Mouse (Mus musculus): ENCODE measurements around the gene Stra6l. TPM values are rescaled to one million over a fixed set of nuclear protein-coding genes. Genes with fewer than 3 reads are reported as not detected.

The Stra6l gene
- polyA plus RNA-seq, 1 experiment from 2014 or later = 5.9 TPM

- Histone ChIP-seq H3K27me3 (no peaks in the 10 kb centered on the region), H3K27ac (replicated peaks) (no peak overlapping the region), H3K36me3 (replicated peaks) (no peaks in the 10 kb centered on the region), H3K4me2 (no peak overlapping the region), H3K4me3 (replicated peaks) (no peak overlapping the region), H3K9me3 (replicated peaks) (no peaks in the 10 kb centered on the region), H3K9ac (no peak overlapping the region), H3K4me1 (replicated peaks) (no peaks in the 10 kb centered on the region)
- WGBS (ENCODE audit: insufficient replicate concordance) = 67% methylated on average over 16 of the region's 16 CpGs
- ATAC-seq (ENCODE audit: insufficient read depth) = no peak
Observed at GRCm38 (mm10) chr4:45883250-45883649, 34.8 kb downstream of the Stra6l start.

GRCm38 (mm10) chr4:45889487-45889886 is 41.0 kb downstream of the Stra6l start:
- H3K9me3 ChIP-seq (replicated peaks) = no peaks in the 10 kb centered on the region
- H3K36me3 ChIP-seq (replicated peaks) = no peaks in the 10 kb centered on the region
- H3K4me3 ChIP-seq (replicated peaks) = no peak overlapping the region
- H3K4me1 ChIP-seq (replicated peaks) = peaks cover 3% of the 10 kb centered on the region; the same call in 1 of the 2 replicates
- ATAC-seq (ENCODE audit: insufficient read depth) = no peak
- H3K27me3 ChIP-seq = no peaks in the 10 kb centered on the region; the same call in 1 of the 2 replicates
- no peak overlapping the region for H3K27ac ChIP-seq (replicated peaks)
- 60% methylated on average over 6 of the region's 6 CpGs for WGBS (ENCODE audit: insufficient replicate concordance)
- no peak overlapping the region for H3K4me2 ChIP-seq
- H3K9ac ChIP-seq = no peak overlapping the region

DNA sequence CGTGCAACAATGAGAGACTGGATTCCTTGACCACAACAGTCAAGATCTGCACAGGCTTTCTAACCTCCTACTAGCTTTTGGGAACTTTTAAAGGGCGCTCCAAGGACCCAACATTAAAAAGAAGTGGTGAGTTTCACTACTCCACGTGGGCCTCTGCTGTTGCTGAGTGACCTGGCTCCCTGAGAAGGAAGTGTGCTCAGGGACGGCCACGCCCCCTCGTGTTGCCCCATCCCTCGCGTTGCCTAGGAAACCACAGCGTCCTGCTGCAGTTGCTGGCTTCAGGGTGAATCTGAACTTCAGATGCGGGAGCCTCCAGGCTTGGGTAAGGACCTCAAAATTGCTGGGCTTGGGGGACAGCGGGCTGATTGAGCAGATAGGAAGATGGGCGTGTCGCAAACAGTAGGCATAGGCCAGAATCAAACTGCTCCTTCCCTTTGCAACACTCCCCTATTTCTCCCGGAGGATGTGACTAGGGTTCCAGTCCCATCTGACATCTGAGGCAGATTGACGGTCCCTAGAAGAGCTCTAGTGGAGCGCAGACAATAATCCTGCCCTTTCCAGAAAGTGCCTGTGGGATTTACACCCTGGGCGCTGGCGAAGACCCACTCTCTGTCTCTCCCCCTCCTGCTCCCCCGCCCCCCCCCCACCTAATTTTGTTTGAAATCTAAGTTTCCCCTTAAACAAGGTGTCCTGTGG is 41.8 kb downstream of the Stra6l start, which contains the start of gene Ccdc180:
Ccdc180 (plus strand) TSS at position 238 of the 696 bp plus-strand sequence.
- no peaks in the 10 kb centered on the region for H3K9me3 ChIP-seq (replicated peaks)
- H3K27ac ChIP-seq (replicated peaks) = no peak within 1 kb of the TSS
- peaks cover 3% of the 10 kb centered on the region; the same call in 1 of the 2 replicates for H3K4me1 ChIP-seq (replicated peaks)
- no peak within 1 kb of the TSS for H3K4me2 ChIP-seq
- H3K27me3 ChIP-seq = no peaks in the 10 kb centered on the region; the same call in 1 of the 2 replicates
- 16% methylated on average over 19 of the region's 19 CpGs for WGBS (ENCODE audit: insufficient replicate concordance)
- H3K4me3 ChIP-seq (replicated peaks) = no peak within 1 kb of the TSS
- no peaks in the 10 kb centered on the region for H3K36me3 ChIP-seq (replicated peaks)
- no peak within 1 kb of the TSS for H3K9ac ChIP-seq
- peak; percentile 28 for ATAC-seq (ENCODE audit: insufficient read depth)

GRCm38 (mm10) chr4:45896425-45897081 is 48.1 kb downstream of the Stra6l start:
- Histone ChIP-seq H3K9ac (no peak overlapping the region), H3K36me3 (replicated peaks) (no peaks in the 10 kb centered on the region), H3K4me3 (replicated peaks) (no peak overlapping the region), H3K27me3 (peaks cover 4% of the 10 kb centered on the region), H3K27ac (replicated peaks) (no peak overlapping the region), H3K9me3 (replicated peaks) (no peaks in the 10 kb centered on the region), H3K4me1 (replicated peaks) (no peaks in the 10 kb centered on the region), H3K4me2 (no peak overlapping the region)
- WGBS (ENCODE audit: insufficient replicate concordance) = 20% methylated on average over 16 of the region's 16 CpGs
- no peak for ATAC-seq (ENCODE audit: insufficient read depth)

- no peak overlapping the region for H3K9ac ChIP-seq
- WGBS (ENCODE audit: insufficient replicate concordance) = 28% methylated on average over 5 of the region's 5 CpGs
- H3K27me3 ChIP-seq = peaks cover 4% of the 10 kb centered on the region
- H3K4me1 ChIP-seq (replicated peaks) = no peaks in the 10 kb centered on the region
- H3K4me3 ChIP-seq (replicated peaks) = no peak overlapping the region
- no peak overlapping the region for H3K4me2 ChIP-seq
- no peak for ATAC-seq (ENCODE audit: insufficient read depth)
- H3K36me3 ChIP-seq (replicated peaks) = no peaks in the 10 kb centered on the region
- no peaks in the 10 kb centered on the region for H3K9me3 ChIP-seq (replicated peaks)
- no peak overlapping the region for H3K27ac ChIP-seq (replicated peaks)
Observed at GRCm38 (mm10) chr4:45898413-45898812, 49.9 kb downstream of the Stra6l start.

- no peak for ATAC-seq (ENCODE audit: insufficient read depth)
- Histone ChIP-seq H3K4me1 (replicated peaks) (no peaks in the 10 kb centered on the region), H3K4me2 (no peak overlapping the region), H3K27me3 (no peaks in the 10 kb centered on the region), H3K27ac (replicated peaks) (no peak overlapping the region), H3K9ac (no peak overlapping the region), H3K4me3 (replicated peaks) (no peak overlapping the region), H3K36me3 (replicated peaks) (no peaks in the 10 kb centered on the region), H3K9me3 (replicated peaks) (no peaks in the 10 kb centered on the region)
- WGBS (ENCODE audit: insufficient replicate concordance) = 71% methylated on average over 13 of the region's 13 CpGs
Observed at GRCm38 (mm10) chr4:45909256-45909655, 60.8 kb downstream of the Stra6l start.

- WGBS (ENCODE audit: insufficient replicate concordance) = 49% methylated on average over 4 of the region's 4 CpGs
- Histone ChIP-seq H3K27me3 (no peaks in the 10 kb centered on the region), H3K27ac (replicated peaks) (no peak overlapping the region)
Observed at GRCm38 (mm10) chr4:45909924-45910323, 61.5 kb downstream of the Stra6l start.

DNA sequence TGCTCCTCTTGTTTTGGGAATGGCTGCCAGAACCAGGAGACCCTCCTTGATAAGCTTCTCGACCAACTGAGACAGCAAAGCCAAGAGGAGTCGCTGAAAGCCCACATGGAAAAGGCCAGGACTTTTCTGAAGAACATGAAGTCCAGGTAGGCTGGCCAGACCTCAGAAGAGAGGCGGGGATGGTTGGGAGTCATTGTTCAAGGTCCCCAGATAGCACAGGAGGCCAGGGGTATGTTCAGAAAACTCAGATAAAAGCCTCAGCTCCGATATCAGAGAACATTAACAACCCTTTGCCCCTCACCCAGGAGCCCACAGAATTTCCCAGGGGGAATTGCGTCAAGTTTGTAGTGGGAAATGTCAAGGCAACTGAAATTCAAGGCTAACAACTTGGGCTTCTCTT is 62.8 kb downstream of the Stra6l start:
- no peak overlapping the region for H3K4me3 ChIP-seq (replicated peaks)
- no peak overlapping the region for H3K4me2 ChIP-seq
- H3K4me1 ChIP-seq (replicated peaks) = no peaks in the 10 kb centered on the region
- H3K27ac ChIP-seq (replicated peaks) = no peak overlapping the region
- no peak overlapping the region for H3K9ac ChIP-seq
- H3K36me3 ChIP-seq (replicated peaks) = no peaks in the 10 kb centered on the region
- H3K27me3 ChIP-seq = no peaks in the 10 kb centered on the region
- 47% methylated on average over 5 of the region's 5 CpGs for WGBS (ENCODE audit: insufficient replicate concordance)
- H3K9me3 ChIP-seq (replicated peaks) = no peaks in the 10 kb centered on the region
- no peak for ATAC-seq (ENCODE audit: insufficient read depth)

More at GRCm38 (mm10) chr4:45909924-45910323, 61.5 kb downstream of the Stra6l start:
- Histone ChIP-seq H3K4me1 (replicated peaks) (no peaks in the 10 kb centered on the region), H3K9me3 (replicated peaks) (no peaks in the 10 kb centered on the region), H3K4me2 (no peak overlapping the region), H3K36me3 (replicated peaks) (no peaks in the 10 kb centered on the region), H3K9ac (no peak overlapping the region), H3K4me3 (replicated peaks) (no peak overlapping the region)
- ATAC-seq (ENCODE audit: insufficient read depth) = no peak

GRCm38 (mm10) chr4:45911876-45912275 is 63.4 kb downstream of the Stra6l start:
- 67% methylated on average over 4 of the region's 4 CpGs for WGBS (ENCODE audit: insufficient replicate concordance)
- no peaks in the 10 kb centered on the region for H3K27me3 ChIP-seq
- H3K27ac ChIP-seq (replicated peaks) = no peak overlapping the region
- ATAC-seq (ENCODE audit: insufficient read depth) = no peak
- H3K36me3 ChIP-seq (replicated peaks) = no peaks in the 10 kb centered on the region
- no peaks in the 10 kb centered on the region for H3K9me3 ChIP-seq (replicated peaks)
- no peak overlapping the region for H3K4me3 ChIP-seq (replicated peaks)
- H3K9ac ChIP-seq = no peak overlapping the region
- H3K4me1 ChIP-seq (replicated peaks) = no peaks in the 10 kb centered on the region
- no peak overlapping the region for H3K4me2 ChIP-seq

GRCm38 (mm10) chr4:45917091-45917490 is 68.6 kb downstream of the Stra6l start:
- no peaks in the 10 kb centered on the region for H3K27me3 ChIP-seq
- ATAC-seq (ENCODE audit: insufficient read depth) = no peak
- H3K36me3 ChIP-seq (replicated peaks) = no peaks in the 10 kb centered on the region
- no peak overlapping the region for H3K4me3 ChIP-seq (replicated peaks)
- H3K4me2 ChIP-seq = no peak overlapping the region
- no peaks in the 10 kb centered on the region for H3K9me3 ChIP-seq (replicated peaks)
- H3K4me1 ChIP-seq (replicated peaks) = no peaks in the 10 kb centered on the region
- 58% methylated on average over 7 of the region's 7 CpGs for WGBS (ENCODE audit: insufficient replicate concordance)
- no peak overlapping the region for H3K9ac ChIP-seq
- no peak overlapping the region for H3K27ac ChIP-seq (replicated peaks)

GRCm38 (mm10) chr4:45921663-45922435 is 73.4 kb downstream of the Stra6l start:
- Histone ChIP-seq H3K27me3 (peaks cover 3% of the 10 kb centered on the region; the same call in 1 of the 2 replicates), H3K36me3 (replicated peaks) (no peaks in the 10 kb centered on the region), H3K27ac (replicated peaks) (no peak overlapping the region), H3K4me1 (replicated peaks) (no peaks in the 10 kb centered on the region), H3K9me3 (replicated peaks) (no peaks in the 10 kb centered on the region), H3K4me2 (no peak overlapping the region), H3K9ac (no peak overlapping the region), H3K4me3 (replicated peaks) (no peak overlapping the region)
- 69% methylated on average over 10 of the region's 10 CpGs for WGBS (ENCODE audit: insufficient replicate concordance)
- no peak for ATAC-seq (ENCODE audit: insufficient read depth)

All from liver, embryonic 15.5 days (tissue).